Mouse (Mus musculus): ENCODE results near the gene Krtap1-5. TPM values are rescaled to one million over a fixed set of nuclear protein-coding genes. Genes with fewer than 3 reads are reported as not detected.
"Not testable (repeated sequence)": the region's sequence is repeated elsewhere in the genome, so short reads cannot be mapped to it uniquely, and the experiment has no call there.

Gene Krtap1-5
- polyA plus RNA-seq (2014; fragmentation: Nextera tagmentation; extraction: Ambion mirVana): not detected in 2 replicates

GRCm38 (mm10) chr11:99580636-99581035 lies at the start of gene Krtap1-5:
Gene Krtap1-5, minus strand, starts transcription at chr11:99581016.
- no peak within 1 kb of the TSS for H3K27ac ChIP-seq
- H3K27me3 ChIP-seq (ENCODE audit: control insufficient read depth, insufficient read depth, low read length): no peaks in the 10 kb centered on the region
- no peaks in the 10 kb centered on the region for H3K36me3 ChIP-seq (replicated peaks; ENCODE audit: control insufficient read depth, insufficient read depth)
- no peaks in the 10 kb centered on the region for H3K9me3 ChIP-seq (ENCODE audit: control insufficient read depth, low read length)
- no peak within 1 kb of the TSS for H3K4me2 ChIP-seq (replicated peaks)
- H3K4me1 ChIP-seq (replicated peaks; ENCODE audit: control insufficient read depth, insufficient read depth, low read length): no peaks in the 10 kb centered on the region
- no peak within 1 kb of the TSS for H3K9ac ChIP-seq
- ATAC-seq (ENCODE audit: low FRiP score) (no peak), DNase-seq (ENCODE audit: low spot score) (no peak)
- no peak within 1 kb of the TSS for H3K4me3 ChIP-seq (replicated peaks; ENCODE audit: low read length)
- 91% methylated on average over 6 of the region's 6 CpGs for WGBS

GRCm38 (mm10) chr11:99628138-99628537 lies 47.3 kb upstream of the Krtap1-5 start, which contains the start of gene Krtap4-1:
Gene Krtap4-1, minus strand, starts transcription at chr11:99628238.
- WGBS: 91% methylated on average over 4 of the region's 4 CpGs
- ATAC-seq (ENCODE audit: low FRiP score): no peak
- H3K36me3 ChIP-seq (replicated peaks; ENCODE audit: control insufficient read depth, insufficient read depth): no peaks in the 10 kb centered on the region

GRCm38 (mm10) chr11:99620335-99620734 lies 39.5 kb upstream of the Krtap1-5 start, which contains the start of gene Gm11562:
Gene Gm11562, minus strand, starts transcription at chr11:99620435.
- Histone ChIP-seq H3K9me3 (ENCODE audit: control insufficient read depth, low read length) (no peaks in the 10 kb centered on the region), H3K9ac (no peak within 1 kb of the TSS), H3K27ac (no peak within 1 kb of the TSS), H3K4me3 (replicated peaks; ENCODE audit: low read length) (no peak within 1 kb of the TSS), H3K27me3 (ENCODE audit: control insufficient read depth, insufficient read depth, low read length) (no peaks in the 10 kb centered on the region), H3K4me2 (replicated peaks) (no peak within 1 kb of the TSS), H3K4me1 (replicated peaks; ENCODE audit: control insufficient read depth, insufficient read depth, low read length) (no peaks in the 10 kb centered on the region), H3K36me3 (replicated peaks; ENCODE audit: control insufficient read depth, insufficient read depth) (no peaks in the 10 kb centered on the region)
- 91% methylated on average over 2 of the region's 2 CpGs for WGBS
- ATAC-seq (ENCODE audit: low FRiP score) (no peak), DNase-seq (ENCODE audit: low spot score) (no peak)

More at GRCm38 (mm10) chr11:99628138-99628537, 47.3 kb upstream of the Krtap1-5 start, which contains the start of gene Krtap4-1:
- H3K9ac ChIP-seq: no peak within 1 kb of the TSS
- H3K4me3 ChIP-seq (replicated peaks; ENCODE audit: low read length): no peak within 1 kb of the TSS
- no peaks in the 10 kb centered on the region for H3K9me3 ChIP-seq (ENCODE audit: control insufficient read depth, low read length)
- no peak within 1 kb of the TSS for H3K27ac ChIP-seq
- no peaks in the 10 kb centered on the region for H3K27me3 ChIP-seq (ENCODE audit: control insufficient read depth, insufficient read depth, low read length)
- H3K4me1 ChIP-seq (replicated peaks; ENCODE audit: control insufficient read depth, insufficient read depth, low read length): no peaks in the 10 kb centered on the region
- DNase-seq (ENCODE audit: low spot score): no peak
- no peak within 1 kb of the TSS for H3K4me2 ChIP-seq (replicated peaks)

- ATAC-seq (ENCODE audit: low FRiP score): no peak
These were observed 34.1 kb upstream of the Krtap1-5 start, which contains the start of gene Krtap2-4 for GRCm38 (mm10) chr11:99614796-99615363. Gene Krtap2-4, minus strand, starts transcription at chr11:99614846.

GRCm38 (mm10) chr11:99610089-99610488 lies 29.3 kb upstream of the Krtap1-5 start, which contains the start of gene Gm11937:
Gene Gm11937, minus strand, starts transcription at chr11:99610189.
- not testable (repeated sequence) for H3K27me3 ChIP-seq (ENCODE audit: control insufficient read depth, insufficient read depth, low read length); H3K27ac ChIP-seq; ATAC-seq (ENCODE audit: low FRiP score); H3K4me2 ChIP-seq (replicated peaks); H3K4me1 ChIP-seq (replicated peaks; ENCODE audit: control insufficient read depth, insufficient read depth, low read length); DNase-seq (ENCODE audit: low spot score); H3K4me3 ChIP-seq (replicated peaks; ENCODE audit: low read length); H3K9me3 ChIP-seq (ENCODE audit: control insufficient read depth, low read length); H3K36me3 ChIP-seq (replicated peaks; ENCODE audit: control insufficient read depth, insufficient read depth); H3K9ac ChIP-seq
- 79% methylated on average over 1 of the region's 2 CpGs for WGBS

More at GRCm38 (mm10) chr11:99614796-99615363, 34.1 kb upstream of the Krtap1-5 start, which contains the start of gene Krtap2-4:
- Histone ChIP-seq H3K4me1 (replicated peaks; ENCODE audit: control insufficient read depth, insufficient read depth, low read length) (no peaks in the 10 kb centered on the region), H3K9ac (no peak within 1 kb of the TSS), H3K27me3 (ENCODE audit: control insufficient read depth, insufficient read depth, low read length) (no peaks in the 10 kb centered on the region), H3K36me3 (replicated peaks; ENCODE audit: control insufficient read depth, insufficient read depth) (no peaks in the 10 kb centered on the region), H3K9me3 (ENCODE audit: control insufficient read depth, low read length) (no peaks in the 10 kb centered on the region), H3K4me3 (replicated peaks; ENCODE audit: low read length) (no peak within 1 kb of the TSS), H3K4me2 (replicated peaks) (no peak within 1 kb of the TSS), H3K27ac (no peak within 1 kb of the TSS)
- no peak for DNase-seq (ENCODE audit: low spot score)
- 66% methylated on average over 3 of the region's 3 CpGs for WGBS

- H3K27ac ChIP-seq: no peak overlapping the region
- DNase-seq (ENCODE audit: low spot score) (no peak), ATAC-seq (ENCODE audit: low FRiP score) (no peak)
- H3K27me3 ChIP-seq (ENCODE audit: control insufficient read depth, insufficient read depth, low read length): no peaks in the 10 kb centered on the region
- no peak overlapping the region for H3K4me3 ChIP-seq (replicated peaks; ENCODE audit: low read length)
- H3K9ac ChIP-seq: no peak overlapping the region
- H3K36me3 ChIP-seq (replicated peaks; ENCODE audit: control insufficient read depth, insufficient read depth): no peaks in the 10 kb centered on the region
- 87% methylated on average over 1 of the region's 1 CpGs for WGBS
- H3K9me3 ChIP-seq (ENCODE audit: control insufficient read depth, low read length): no peaks in the 10 kb centered on the region
- no peaks in the 10 kb centered on the region for H3K4me1 ChIP-seq (replicated peaks; ENCODE audit: control insufficient read depth, insufficient read depth, low read length)
- no peak overlapping the region for H3K4me2 ChIP-seq (replicated peaks)
These were observed 28.3 kb upstream of the Krtap1-5 start for GRCm38 (mm10) chr11:99609126-99609525.

GRCm38 (mm10) chr11:99603208-99603607 lies 22.4 kb upstream of the Krtap1-5 start, which contains the start of gene Gm11938:
Gene Gm11938, minus strand, starts transcription at chr11:99603308.
- not testable (repeated sequence) for H3K9me3 ChIP-seq (ENCODE audit: control insufficient read depth, low read length); H3K9ac ChIP-seq; H3K4me1 ChIP-seq (replicated peaks; ENCODE audit: control insufficient read depth, insufficient read depth, low read length); H3K4me2 ChIP-seq (replicated peaks); H3K4me3 ChIP-seq (replicated peaks; ENCODE audit: low read length); ATAC-seq (ENCODE audit: low FRiP score); H3K36me3 ChIP-seq (replicated peaks; ENCODE audit: control insufficient read depth, insufficient read depth); DNase-seq (ENCODE audit: low spot score); H3K27me3 ChIP-seq (ENCODE audit: control insufficient read depth, insufficient read depth, low read length); H3K27ac ChIP-seq
- 79% methylated on average over 1 of the region's 1 CpGs for WGBS

- ATAC-seq (ENCODE audit: low FRiP score); H3K9ac ChIP-seq; H3K4me1 ChIP-seq (replicated peaks; ENCODE audit: control insufficient read depth, insufficient read depth, low read length); H3K4me2 ChIP-seq (replicated peaks); H3K9me3 ChIP-seq (ENCODE audit: control insufficient read depth, low read length); H3K4me3 ChIP-seq (replicated peaks; ENCODE audit: low read length); H3K27me3 ChIP-seq (ENCODE audit: control insufficient read depth, insufficient read depth, low read length); H3K27ac ChIP-seq; H3K36me3 ChIP-seq (replicated peaks; ENCODE audit: control insufficient read depth, insufficient read depth); DNase-seq (ENCODE audit: low spot score): not testable (repeated sequence)
- 82% methylated on average over 6 of the region's 6 CpGs for WGBS
These were observed 16.9 kb upstream of the Krtap1-5 start, which contains the start of gene Krtap9-3 for GRCm38 (mm10) chr11:99597742-99598141. Gene Krtap9-3, minus strand, starts transcription at chr11:99598105.

- ATAC-seq (ENCODE audit: low FRiP score) (no peak), DNase-seq (ENCODE audit: low spot score) (no peak)
- Histone ChIP-seq H3K4me3 (replicated peaks; ENCODE audit: low read length) (no peak within 1 kb of the TSS), H3K9me3 (ENCODE audit: control insufficient read depth, low read length) (no peaks in the 10 kb centered on the region), H3K36me3 (replicated peaks; ENCODE audit: control insufficient read depth, insufficient read depth) (no peaks in the 10 kb centered on the region), H3K9ac (no peak within 1 kb of the TSS), H3K27me3 (ENCODE audit: control insufficient read depth, insufficient read depth, low read length) (no peaks in the 10 kb centered on the region), H3K27ac (no peak within 1 kb of the TSS), H3K4me2 (replicated peaks) (no peak within 1 kb of the TSS), H3K4me1 (replicated peaks; ENCODE audit: control insufficient read depth, insufficient read depth, low read length) (no peaks in the 10 kb centered on the region)
- 84% methylated on average over 6 of the region's 6 CpGs for WGBS
These were observed 10.2 kb upstream of the Krtap1-5 start, which contains the start of gene Krtap1-3 for GRCm38 (mm10) chr11:99590981-99591380. Gene Krtap1-3, minus strand, starts transcription at chr11:99591339.
